Mouse (Mus musculus) liver, embryonic 14.5 days (tissue): Measurements from ENCODE around the gene Cd47. TPM values are rescaled to one million over a fixed set of nuclear protein-coding genes. Genes with fewer than 3 reads are reported as not detected.

Source experiments
- ATAC-seq: fragments of 200-750 bp; cut with Nextera tagmentation; 2 replicates; pipeline ENCODE4 v1.8.0; 2017; ENCODE audit warnings: moderate number of reproducible peaks, mild to moderate bottlenecking, moderate library complexity; ENCODE audit not compliant: insufficient read depth
- DNase-seq, 3 experiments: peaks; one replicate each; pipeline ENCODE4 v3.0.0-alpha.2; 2012 to 2013; ENCODE audit warnings: low read depth in 3 of 3, low spot score in 3 of 3
- H3K27ac ChIP-seq: fragments of 300-500 bp; sonication (generic); 2 replicates; pipeline ENCODE4 v1.5.1; 2014; ENCODE audit warnings: moderate library complexity, mild to moderate bottlenecking, control low read depth, inconsistent platforms
- H3K27me3 ChIP-seq: fragments of 300-500 bp; sonication (generic); 2 replicates; pipeline ENCODE4 v1.6.1; 2014; ENCODE audit warnings: mild to moderate bottlenecking, low read length, moderate library complexity; ENCODE audit not compliant: control insufficient read depth, insufficient read depth
- H3K36me3 ChIP-seq: fragments of 300-500 bp; sonication (generic); replicated peaks from 2 replicates; pipeline ENCODE4 v1.6.1; 2014; ENCODE audit warnings: low read depth; ENCODE audit not compliant: control insufficient read depth, insufficient read depth
- H3K4me1 ChIP-seq, 2 experiments: fragments of 200-500 bp in 1 of 2; fragments of 300-500 bp in 1 of 2; sonication (generic) in 1 of 2; replicated peaks; 2 replicates each; pipeline ENCODE4 v1.6.1; 2012 to 2014; ENCODE audit warnings: antibody characterized with exemption in 1 of 2, inconsistent platforms in 1 of 2, low read length in 1 of 2; ENCODE audit not compliant: control insufficient read depth in 2 of 2, insufficient read depth in 2 of 2
- H3K4me2 ChIP-seq: fragments of 300-500 bp; sonication (generic); 2 replicates; pipeline ENCODE4 v1.6.1; 2014; ENCODE audit warnings: low read depth, mild to moderate bottlenecking, control low read depth, moderate library complexity
- H3K4me3 ChIP-seq, 2 experiments: fragments of 200-500 bp in 1 of 2; fragments of 300-500 bp in 1 of 2; sonication (generic) in 1 of 2; 2 replicates each; pipeline ENCODE4 v1.5.1; 2012 to 2014; ENCODE audit warnings: low read depth in 2 of 2, low read length in 2 of 2, mild to moderate bottlenecking in 2 of 2, control low read depth in 1 of 2, inconsistent platforms in 1 of 2, moderate library complexity in 1 of 2; ENCODE audit not compliant: insufficient read depth in 1 of 2
- H3K9ac ChIP-seq: fragments of 300-500 bp; sonication (generic); replicated peaks from 2 replicates; pipeline ENCODE4 v1.6.1; 2014; ENCODE audit warnings: mild to moderate bottlenecking, control low read depth, moderate library complexity
- H3K9me3 ChIP-seq: fragments of 300-500 bp; sonication (generic); 2 replicates; pipeline ENCODE4 v1.6.1; 2016; ENCODE audit warnings: low read length, mixed read lengths; ENCODE audit not compliant: control insufficient read depth
- CTCF ChIP-seq: IDR thresholded peaks from 2 replicates; pipeline ENCODE4 v1.5.1; 2016; ENCODE audit warnings: antibody characterized with exemption, low read depth, control low read depth
- EP300 ChIP-seq: IDR thresholded peaks from 2 replicates; pipeline ENCODE4 v1.6.1; 2016; ENCODE audit warnings: antibody characterized with exemption, low read depth
- WGBS: fragments of 180-500 bp; shearing (Covaris S2); extraction: QIAGEN DNeasy Blood & Tissue Kit; methylation state at CpG from one replicate; pipeline ENCODE4 v1.1.7; 2014; ENCODE audit not compliant: insufficient replicate concordance; 5-methylcytosine and 5-hydroxymethylcytosine counted together
- polyA plus RNA-seq, 2 experiments: library from polyadenylated mRNA; depleted of rRNA in 1 of 2; stranded (reverse) in 1 of 2; unstranded in 1 of 2; fragments of >200 nt; fragmentation: Nextera tagmentation in 1 of 2; extraction: Ambion mirVana in 1 of 2; gene quantifications; 2 replicates each; pipeline versions ENCODE4 v1.2.1 to v1.2.3; 2012 to 2014

Cd47 gene
- polyA plus RNA-seq, 2 experiments, result 82.5 to 331 TPM

GRCm38 (mm10) chr16:49914094-49914493, 113.8 kb downstream of the Cd47 start:
- ATAC-seq (no peak), DNase-seq (no peak)
- TF ChIP-seq EP300 (no peak), CTCF (no peak)
- Histone ChIP-seq H3K4me2 (no peak overlapping the region), H3K9ac (no peak overlapping the region), H3K9me3 (no peaks in the 10 kb centered on the region), H3K27me3 (no peaks in the 10 kb centered on the region), H3K4me1 (no peaks in the 10 kb centered on the region), H3K36me3 (peaks cover 49% of the 10 kb centered on the region), H3K4me3 (no peak overlapping the region), H3K27ac (no peak overlapping the region)
- WGBS, result 56% methylated on average over 2 of the region's 2 CpGs

- Histone ChIP-seq H3K4me2 (no peak overlapping the region), H3K27ac (no peak overlapping the region), H3K27me3 (no peaks in the 10 kb centered on the region), H3K9ac (no peak overlapping the region), H3K4me3 (no peak overlapping the region), H3K36me3 (peaks cover 32% of the 10 kb centered on the region), H3K4me1 (no peaks in the 10 kb centered on the region), H3K9me3 (no peaks in the 10 kb centered on the region)
- WGBS, result 88% methylated on average over 11 of the region's 11 CpGs
- DNase-seq (no peak), ATAC-seq (peak; percentile 20; the same call in 1 of the 2 replicates)
- TF ChIP-seq EP300 (no peak), CTCF (no peak)
These were observed 115.5 kb downstream of the Cd47 start for GRCm38 (mm10) chr16:49915532-49916476.

DNA sequence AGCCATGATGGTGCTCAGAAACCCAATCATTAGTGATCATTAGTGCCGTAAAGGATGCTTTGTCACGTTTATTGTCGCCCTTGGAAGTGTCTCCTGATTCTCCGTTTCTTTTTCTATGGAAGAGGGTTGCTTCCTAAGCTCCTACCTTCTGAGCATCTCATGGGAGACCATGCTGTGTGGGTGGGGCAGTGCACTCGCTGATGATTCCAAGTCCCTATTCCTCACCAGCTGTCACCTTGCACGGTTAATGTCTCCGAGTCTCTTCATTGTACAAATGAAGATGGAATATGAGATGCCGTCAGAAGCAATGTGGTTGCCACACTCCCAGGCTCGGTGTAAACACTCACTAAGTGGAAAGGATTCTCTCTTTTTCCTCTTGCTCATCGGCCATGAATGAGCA, 119.9 kb downstream of the Cd47 start:
- TF ChIP-seq EP300 (no peak), CTCF (no peak)
- Histone ChIP-seq H3K4me2 (no peak overlapping the region), H3K4me1 (no peaks in the 10 kb centered on the region; a peak in 1 of 4 replicates), H3K27me3 (no peaks in the 10 kb centered on the region), H3K9me3 (no peaks in the 10 kb centered on the region), H3K36me3 (peaks cover 9% of the 10 kb centered on the region), H3K27ac (no peak overlapping the region), H3K9ac (no peak overlapping the region), H3K4me3 (no peak overlapping the region)
- 84% methylated on average over 10 of the region's 10 CpGs for WGBS
- DNase-seq, result no peak
- ATAC-seq, result no peak

GRCm38 (mm10) chr16:49921677-49922076, 121.3 kb downstream of the Cd47 start:
- Histone ChIP-seq H3K4me3 (no peak overlapping the region), H3K9ac (no peak overlapping the region), H3K9me3 (no peaks in the 10 kb centered on the region), H3K36me3 (peaks cover under 1% of the 10 kb centered on the region; the same call in 1 of the 2 replicates), H3K4me1 (no peaks in the 10 kb centered on the region; a peak in 1 of 4 replicates), H3K4me2 (no peak overlapping the region), H3K27ac (no peak overlapping the region), H3K27me3 (no peaks in the 10 kb centered on the region)
- DNase-seq (no peak), ATAC-seq (no peak)
- TF ChIP-seq CTCF (no peak), EP300 (no peak)
- 78% methylated on average over 6 of the region's 6 CpGs for WGBS

GRCm38 (mm10) chr16:49922098-49922497, 121.8 kb downstream of the Cd47 start:
- no peak for ATAC-seq
- no peak for TF ChIP-seq EP300
- TF ChIP-seq CTCF, result no peak
- Histone ChIP-seq H3K4me3 (no peak overlapping the region), H3K36me3 (no peaks in the 10 kb centered on the region), H3K9ac (no peak overlapping the region), H3K27ac (no peak overlapping the region), H3K9me3 (no peaks in the 10 kb centered on the region), H3K4me1 (no peaks in the 10 kb centered on the region; a peak in 1 of 4 replicates), H3K4me2 (no peak overlapping the region), H3K27me3 (no peaks in the 10 kb centered on the region)
- no peak for DNase-seq
- WGBS, result 65% methylated on average over 11 of the region's 11 CpGs
